Mouse (Mus musculus): ENCODE results near the gene Krt78.

Gene Krt78

DNA sequence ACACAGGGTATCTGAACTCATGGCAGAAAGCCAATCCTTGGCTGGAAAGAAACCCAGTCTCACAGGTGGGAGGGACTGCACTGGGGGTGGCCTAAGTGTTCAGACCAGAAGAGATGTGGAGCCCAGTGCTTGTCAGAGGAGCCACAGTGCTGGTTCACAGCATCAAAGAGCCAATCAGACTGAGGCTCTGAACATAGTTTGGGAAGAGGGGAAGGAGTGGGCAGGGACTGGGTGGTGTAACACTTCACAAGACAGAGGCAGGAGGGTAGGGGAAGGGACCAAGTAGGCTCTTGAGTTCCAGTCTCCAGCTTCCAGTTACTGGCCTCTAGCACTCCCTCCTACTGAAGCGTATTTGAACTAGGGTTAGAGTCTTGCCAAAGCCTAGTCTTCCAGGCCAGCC lies 8.7 kb downstream of the Krt78 start:
- peaks cover 9% of the 10 kb centered on the region for H3K4me1 ChIP-seq (replicated peaks; ENCODE audit: low read depth, low read length)
- no peak overlapping the region for H3K4me3 ChIP-seq (replicated peaks; ENCODE audit: low read length)

DNA sequence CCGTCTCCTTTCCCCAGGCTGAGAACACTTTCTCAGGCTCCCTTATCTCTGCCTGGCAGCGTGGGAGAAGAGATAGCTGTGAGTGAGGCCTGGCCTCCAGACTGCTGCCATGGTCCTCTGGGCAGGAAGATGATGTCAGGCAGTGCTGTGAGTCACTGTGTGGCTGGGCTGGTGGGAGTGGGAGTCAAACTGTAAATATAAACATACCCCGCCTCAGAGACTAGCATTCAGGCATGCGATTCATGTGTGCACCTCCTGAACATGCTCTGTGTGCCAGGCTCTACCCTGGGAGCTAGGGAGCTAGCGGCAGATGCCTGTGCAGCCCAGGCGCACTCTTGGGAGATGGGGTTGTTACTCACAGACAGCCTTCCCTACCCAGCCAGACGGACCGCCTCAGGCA lies 12.1 kb downstream of the Krt78 start:
- H3K27me3 ChIP-seq (ENCODE audit: insufficient read depth, low read length), result peaks cover 13% of the 10 kb centered on the region; the same call in 1 of the 2 replicates
- H3K4me3 ChIP-seq (replicated peaks; ENCODE audit: low read length), result no peak overlapping the region

More for the DNA sequence above, 8.7 kb downstream of the Krt78 start:
- peaks cover 7% of the 10 kb centered on the region; the same call in 1 of the 2 replicates for H3K27me3 ChIP-seq (ENCODE audit: insufficient read depth, low read length)
- H3K36me3 ChIP-seq (ENCODE audit: insufficient read depth, low read length), result no peaks in the 10 kb centered on the region
- TF ChIP-seq POU5F1 (IDR thresholded peaks at IDR 0.05; ENCODE audit: borderline replicate concordance, low read length) (no peak), CTCF (conservative IDR thresholded peaks at IDR 0.05; ENCODE audit: low read length) (no peak), NANOG (IDR thresholded peaks at IDR 0.05; ENCODE audit: borderline replicate concordance, low read length) (no peak)
- H3K9me3 ChIP-seq (ENCODE audit: low read length), result no peaks in the 10 kb centered on the region

DNA sequence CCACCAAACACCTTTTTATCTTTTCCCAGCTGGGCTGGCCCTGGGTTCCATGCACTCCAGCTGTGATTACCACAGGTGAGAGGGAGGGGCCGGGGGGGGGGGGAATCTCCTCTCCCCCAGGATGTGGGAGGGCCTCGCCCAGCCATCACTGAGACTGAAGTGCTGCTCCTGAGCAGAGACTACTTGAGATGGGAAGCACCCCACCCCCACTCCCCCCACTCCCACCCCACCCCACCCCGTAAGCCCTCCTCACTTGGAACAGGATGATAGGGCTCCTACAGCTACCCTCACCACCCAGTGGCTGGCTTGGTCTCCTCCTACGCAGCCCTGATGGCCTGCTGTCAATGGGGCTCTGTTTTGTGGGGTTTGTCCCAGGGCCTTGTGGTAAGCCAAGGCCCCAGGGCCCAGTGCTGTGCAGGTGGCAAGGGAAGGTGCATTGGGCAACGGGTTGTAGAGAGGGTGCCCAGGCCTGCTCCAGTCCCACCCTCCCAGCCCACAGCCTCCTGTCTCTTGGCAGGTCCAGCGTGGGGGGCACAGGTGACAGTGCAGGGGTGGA lies 13.7 kb downstream of the Krt78 start, which contains the start of gene Krt79:
Gene Krt79 (minus strand): TSS at position 51 of the 556 bp plus-strand sequence.
- H3K27me3 ChIP-seq (ENCODE audit: insufficient read depth, low read length), result peaks cover 17% of the 10 kb centered on the region
- TF ChIP-seq NANOG (IDR thresholded peaks at IDR 0.05; ENCODE audit: borderline replicate concordance, low read length) (no peak), CTCF (conservative IDR thresholded peaks at IDR 0.05; ENCODE audit: low read length) (no peak), POU5F1 (IDR thresholded peaks at IDR 0.05; ENCODE audit: borderline replicate concordance, low read length) (no peak)

More for the DNA sequence above, 12.1 kb downstream of the Krt78 start:
- no peaks in the 10 kb centered on the region for H3K36me3 ChIP-seq (ENCODE audit: insufficient read depth, low read length)
- TF ChIP-seq NANOG (IDR thresholded peaks at IDR 0.05; ENCODE audit: borderline replicate concordance, low read length) (no peak), CTCF (conservative IDR thresholded peaks at IDR 0.05; ENCODE audit: low read length) (no peak), POU5F1 (IDR thresholded peaks at IDR 0.05; ENCODE audit: borderline replicate concordance, low read length) (no peak)
- no peaks in the 10 kb centered on the region for H3K9me3 ChIP-seq (ENCODE audit: low read length)
- H3K4me1 ChIP-seq (replicated peaks; ENCODE audit: low read depth, low read length), result peaks cover 18% of the 10 kb centered on the region

DNA sequence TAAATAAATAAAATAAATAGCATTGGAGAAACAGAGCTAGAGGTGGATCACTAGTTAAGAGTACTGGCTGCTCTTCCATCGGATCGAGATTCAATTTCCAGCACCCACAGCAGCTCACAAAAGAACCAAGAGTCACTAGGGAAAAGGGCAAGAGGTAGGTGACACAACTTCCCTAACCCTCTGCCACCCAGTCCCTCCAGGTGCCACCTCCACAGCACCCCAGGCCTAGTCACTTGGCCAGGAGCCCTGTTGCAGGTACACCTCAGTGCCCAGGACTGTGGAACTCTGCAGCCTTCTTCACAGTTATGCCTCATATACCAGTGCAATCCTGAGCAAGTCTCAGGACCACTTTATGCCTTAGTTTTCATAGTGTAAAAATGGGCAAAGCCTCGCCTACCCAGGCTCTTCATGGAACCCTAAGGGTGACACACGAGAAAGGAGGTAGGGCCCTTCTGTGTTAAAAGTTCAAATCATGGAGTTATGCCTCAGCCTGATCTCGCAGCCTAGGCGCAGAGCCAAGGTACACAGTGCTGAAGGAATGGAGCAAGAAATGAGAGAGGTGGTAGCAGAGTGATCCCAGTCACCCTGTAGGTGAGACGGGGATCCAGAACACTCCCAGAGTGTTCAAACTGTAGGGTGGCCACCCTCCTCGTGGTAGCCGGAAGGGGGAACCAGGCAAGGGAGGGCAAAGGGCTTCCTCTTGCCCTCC lies 15.3 kb downstream of the Krt78 start:
- Histone ChIP-seq H3K27me3 (ENCODE audit: insufficient read depth, low read length) (peaks cover 17% of the 10 kb centered on the region), H3K4me1 (replicated peaks; ENCODE audit: low read depth, low read length) (peaks cover 18% of the 10 kb centered on the region), H3K9me3 (ENCODE audit: low read length) (no peaks in the 10 kb centered on the region), H3K4me3 (replicated peaks; ENCODE audit: low read length) (no peak overlapping the region), H3K36me3 (ENCODE audit: insufficient read depth, low read length) (no peaks in the 10 kb centered on the region)
- TF ChIP-seq POU5F1 (IDR thresholded peaks at IDR 0.05; ENCODE audit: borderline replicate concordance, low read length) (no peak), CTCF (conservative IDR thresholded peaks at IDR 0.05; ENCODE audit: low read length) (no peak), NANOG (IDR thresholded peaks at IDR 0.05; ENCODE audit: borderline replicate concordance, low read length) (no peak)

More for the DNA sequence above, 13.7 kb downstream of the Krt78 start, which contains the start of gene Krt79:
- Histone ChIP-seq H3K4me3 (replicated peaks; ENCODE audit: low read length) (peak within 1 kb of the TSS; percentile 32), H3K4me1 (replicated peaks; ENCODE audit: low read depth, low read length) (peaks cover 18% of the 10 kb centered on the region), H3K9me3 (ENCODE audit: low read length) (no peaks in the 10 kb centered on the region), H3K36me3 (ENCODE audit: insufficient read depth, low read length) (no peaks in the 10 kb centered on the region)

DNA sequence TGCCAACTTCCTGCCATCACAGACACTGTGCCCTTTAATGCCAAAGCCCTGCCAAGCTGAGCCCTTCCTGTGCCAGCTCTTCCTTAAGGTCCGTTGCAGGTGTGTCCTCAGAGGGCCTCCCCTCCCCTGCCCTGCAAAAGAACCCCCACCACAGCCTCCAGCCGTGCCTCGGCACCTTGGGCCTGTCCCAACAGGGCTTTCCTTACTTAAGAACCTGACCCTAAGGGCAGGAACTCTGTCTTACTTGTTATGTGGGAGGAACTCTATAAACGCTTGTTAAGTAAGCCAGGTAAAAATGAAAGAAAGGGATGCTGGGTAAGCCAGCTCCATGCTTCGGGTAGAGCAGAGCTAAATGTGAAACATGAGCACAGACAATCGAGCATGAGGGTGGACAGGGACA lies 21.1 kb downstream of the Krt78 start:
- Histone ChIP-seq H3K4me3 (replicated peaks; ENCODE audit: low read length) (no peak overlapping the region), H3K9me3 (ENCODE audit: low read length) (no peaks in the 10 kb centered on the region), H3K27me3 (ENCODE audit: insufficient read depth, low read length) (peaks cover 50% of the 10 kb centered on the region), H3K4me1 (replicated peaks; ENCODE audit: low read depth, low read length) (peaks cover 15% of the 10 kb centered on the region), H3K36me3 (ENCODE audit: insufficient read depth, low read length) (no peaks in the 10 kb centered on the region)
- no peak for TF ChIP-seq POU5F1 (IDR thresholded peaks at IDR 0.05; ENCODE audit: borderline replicate concordance, low read length)
- TF ChIP-seq NANOG (IDR thresholded peaks at IDR 0.05; ENCODE audit: borderline replicate concordance, low read length), result no peak
- TF ChIP-seq CTCF (conservative IDR thresholded peaks at IDR 0.05; ENCODE audit: low read length), result no peak

DNA sequence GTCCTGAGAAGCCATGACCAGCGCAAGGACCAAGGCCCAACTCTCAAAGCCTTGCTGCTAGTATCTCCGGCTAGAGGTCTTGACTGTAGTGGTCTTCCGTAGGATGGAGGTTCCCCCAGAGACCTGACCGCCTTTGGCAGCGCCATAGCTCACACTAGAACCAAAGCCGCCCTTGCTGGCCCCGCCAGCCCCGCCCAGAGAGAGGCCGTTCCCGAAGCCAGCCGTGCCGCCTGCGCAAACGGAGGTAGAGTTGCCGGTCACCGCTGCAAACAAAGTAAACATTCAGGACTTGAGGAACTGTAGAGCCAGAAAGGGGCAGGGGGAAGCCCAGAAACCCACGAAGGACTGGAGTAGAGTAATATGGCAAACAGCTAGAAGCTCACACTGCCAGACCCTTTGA lies 24.4 kb downstream of the Krt78 start:
- H3K27me3 ChIP-seq (ENCODE audit: insufficient read depth, low read length), result peaks cover 69% of the 10 kb centered on the region
- no peaks in the 10 kb centered on the region for H3K9me3 ChIP-seq (ENCODE audit: low read length)
- H3K4me3 ChIP-seq (replicated peaks; ENCODE audit: low read length), result peak overlapping the region; percentile 59
- no peaks in the 10 kb centered on the region for H3K36me3 ChIP-seq (ENCODE audit: insufficient read depth, low read length)
- peaks cover 17% of the 10 kb centered on the region for H3K4me1 ChIP-seq (replicated peaks; ENCODE audit: low read depth, low read length)
- no peak for TF ChIP-seq NANOG (IDR thresholded peaks at IDR 0.05; ENCODE audit: borderline replicate concordance, low read length)
- TF ChIP-seq POU5F1 (IDR thresholded peaks at IDR 0.05; ENCODE audit: borderline replicate concordance, low read length), result no peak
- no peak for TF ChIP-seq CTCF (conservative IDR thresholded peaks at IDR 0.05; ENCODE audit: low read length)

DNA sequence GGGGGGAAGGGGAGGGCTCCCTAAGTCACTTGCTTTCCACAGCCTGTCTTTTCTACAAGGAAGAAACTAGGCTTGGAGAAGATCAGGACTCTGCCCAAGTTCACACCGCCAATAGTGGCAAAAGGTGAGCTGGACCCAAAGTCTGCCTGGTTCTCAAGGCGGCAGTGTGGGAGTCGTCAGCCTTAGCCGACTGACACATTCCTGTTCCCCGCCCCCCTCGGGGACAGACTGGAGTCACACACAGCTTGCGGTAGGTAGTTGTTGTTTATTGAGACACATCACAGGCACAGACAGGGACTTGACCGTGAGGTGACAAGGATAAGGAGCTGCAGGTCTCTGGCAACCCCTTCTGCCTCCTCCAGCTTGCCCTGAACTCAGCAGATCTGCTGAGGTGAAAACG lies 25.0 kb downstream of the Krt78 start:
- Histone ChIP-seq H3K4me1 (replicated peaks; ENCODE audit: low read depth, low read length) (peaks cover 23% of the 10 kb centered on the region), H3K27me3 (ENCODE audit: insufficient read depth, low read length) (peaks cover 75% of the 10 kb centered on the region), H3K9me3 (ENCODE audit: low read length) (no peaks in the 10 kb centered on the region), H3K36me3 (ENCODE audit: insufficient read depth, low read length) (no peaks in the 10 kb centered on the region), H3K4me3 (replicated peaks; ENCODE audit: low read length) (peak overlapping the region; percentile 59; the same call in 1 of the 2 replicates)
- TF ChIP-seq NANOG (IDR thresholded peaks at IDR 0.05; ENCODE audit: borderline replicate concordance, low read length), result no peak
- no peak for TF ChIP-seq POU5F1 (IDR thresholded peaks at IDR 0.05; ENCODE audit: borderline replicate concordance, low read length)
- no peak for TF ChIP-seq CTCF (conservative IDR thresholded peaks at IDR 0.05; ENCODE audit: low read length)

DNA sequence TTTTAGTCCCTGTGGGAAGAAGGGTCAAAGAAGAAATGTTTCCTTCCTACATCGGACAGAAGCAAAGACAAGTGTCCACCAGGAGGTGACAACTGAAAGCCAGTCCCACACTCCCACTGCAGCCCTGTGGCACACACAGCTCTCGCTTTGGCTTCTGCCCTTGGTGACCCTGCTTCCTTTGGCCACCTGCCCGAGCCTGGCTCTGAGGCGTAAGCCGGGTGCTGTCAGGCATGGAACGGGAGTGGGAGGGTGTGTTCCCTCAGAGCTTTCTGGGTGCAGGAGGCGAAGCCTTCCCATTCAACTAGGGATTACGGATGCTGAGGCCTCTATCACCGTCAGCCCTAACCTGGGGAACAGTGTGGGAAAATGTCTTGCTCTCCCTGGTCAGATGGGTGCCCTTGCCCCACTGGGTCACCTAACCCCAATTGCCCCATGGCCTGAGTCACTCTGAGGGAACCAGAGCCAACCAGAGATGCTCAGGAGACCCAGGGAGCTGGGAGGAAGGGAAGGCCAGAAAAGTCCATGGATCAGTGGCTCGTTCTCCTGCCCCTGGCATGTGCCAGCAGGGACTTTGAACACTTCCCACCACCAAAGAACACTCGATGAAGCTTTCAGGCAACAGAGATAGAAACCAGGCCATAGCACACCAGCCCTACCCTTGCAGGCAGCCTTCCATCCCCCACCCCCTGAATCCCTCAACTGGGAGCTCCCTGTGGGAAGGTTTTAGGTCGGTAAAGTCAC lies 26.6 kb downstream of the Krt78 start:
- no peak overlapping the region for H3K4me3 ChIP-seq (replicated peaks; ENCODE audit: low read length)
- no peaks in the 10 kb centered on the region for H3K36me3 ChIP-seq (ENCODE audit: insufficient read depth, low read length)
- H3K9me3 ChIP-seq (ENCODE audit: low read length), result no peaks in the 10 kb centered on the region
- peaks cover 82% of the 10 kb centered on the region for H3K27me3 ChIP-seq (ENCODE audit: insufficient read depth, low read length)
- TF ChIP-seq POU5F1 (IDR thresholded peaks at IDR 0.05; ENCODE audit: borderline replicate concordance, low read length) (no peak), CTCF (conservative IDR thresholded peaks at IDR 0.05; ENCODE audit: low read length) (no peak), NANOG (IDR thresholded peaks at IDR 0.05; ENCODE audit: borderline replicate concordance, low read length) (no peak)
- H3K4me1 ChIP-seq (replicated peaks; ENCODE audit: low read depth, low read length), result peaks cover 26% of the 10 kb centered on the region

Measured in E14TG2a.4 (cell line).